Mouse (Mus musculus) thymus, postnatal 10 days (tissue): ENCODE results near the gene Arhgap31.
A peak's percentile ranks its signal among the peaks of the same experiment; 100 is the strongest.
"Not testable (repeated sequence)": the region's sequence is repeated elsewhere in the genome, so short reads cannot be mapped to it uniquely, and the experiment has no call there.

Experiments
- DNase-seq, 2 experiments: peaks; one replicate each; pipeline ENCODE4 v3.0.0; 2021; ENCODE audit warnings: low spot score in 2 of 2

The Arhgap31 gene

GRCm38 (mm10) chr16:38688531-38689264 lies 24.4 kb downstream of the Arhgap31 start:
- no peak for DNase-seq

- no peak for DNase-seq
These were observed 25.4 kb downstream of the Arhgap31 start for GRCm38 (mm10) chr16:38687673-38688072.

- no peak for DNase-seq
These were observed 30.0 kb downstream of the Arhgap31 start for GRCm38 (mm10) chr16:38683094-38683493.

DNA sequence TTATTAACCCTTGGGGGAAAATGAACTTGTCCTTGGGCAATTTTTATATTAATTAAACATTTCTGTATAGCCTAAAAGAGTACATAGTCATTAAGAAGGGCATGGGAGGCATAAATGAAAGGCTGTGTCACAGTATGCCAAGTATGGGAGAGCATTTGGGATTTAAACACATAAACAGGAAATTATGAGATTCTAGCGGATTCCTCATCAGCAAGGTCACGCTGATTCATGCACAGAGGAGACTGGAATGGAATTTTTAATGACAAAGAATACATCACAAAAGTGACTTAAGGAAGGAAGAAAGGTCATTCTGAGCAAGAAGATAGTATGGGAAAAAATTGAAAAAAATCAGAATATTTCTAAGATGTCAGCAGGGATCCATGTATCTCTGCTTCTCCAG lies 31.8 kb downstream of the Arhgap31 start:
- DNase-seq: no peak

DNA sequence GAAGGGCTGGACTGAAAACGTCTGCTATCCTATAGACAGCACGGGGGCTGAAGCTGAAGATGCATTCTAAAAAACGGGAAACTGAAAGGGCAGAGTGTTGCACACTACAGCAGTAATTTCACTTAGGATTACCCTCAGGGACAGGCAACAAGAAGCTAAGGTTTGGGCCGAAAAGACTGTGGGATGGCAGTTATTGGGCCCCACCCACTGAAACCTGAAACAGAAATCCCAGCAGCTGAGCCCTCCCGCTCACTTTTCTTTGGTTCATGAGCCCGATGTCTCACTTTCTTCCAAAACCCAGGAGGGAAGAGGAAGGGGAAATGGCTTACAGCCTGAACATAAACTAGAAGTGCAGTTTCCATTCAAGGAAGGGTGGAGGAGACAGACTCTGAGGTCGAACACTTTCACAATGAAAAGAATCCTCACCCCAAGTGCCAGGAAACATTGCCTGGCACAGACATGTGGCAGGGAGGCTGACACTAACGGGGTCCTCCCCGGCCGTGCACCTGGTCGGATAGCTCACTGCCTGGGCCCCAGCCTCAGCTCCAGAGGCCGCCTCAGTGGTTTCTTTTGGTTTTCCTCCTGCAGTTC lies 33.5 kb downstream of the Arhgap31 start:
- peak in 1 of 2 experiments; percentile 14 for DNase-seq

DNA sequence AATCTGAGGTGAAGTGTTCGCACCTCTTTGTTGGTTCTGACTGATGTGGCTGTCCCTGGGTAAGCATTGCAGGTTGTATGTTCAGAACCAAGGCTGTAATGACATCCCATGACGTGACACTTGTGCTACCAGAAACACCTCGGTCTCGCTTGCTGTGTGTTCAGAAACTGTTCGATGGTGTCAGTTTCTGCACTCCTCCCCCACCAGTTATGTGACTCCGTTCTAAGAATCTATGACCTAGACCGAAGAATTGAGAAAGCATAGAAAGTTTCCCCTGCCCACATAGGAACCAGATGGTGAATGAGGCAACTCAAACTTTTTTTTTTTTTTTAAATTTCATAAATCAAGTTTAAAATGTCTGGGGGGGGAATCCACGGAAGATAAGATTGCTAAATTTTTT lies 34.2 kb downstream of the Arhgap31 start:
- no peak for DNase-seq

DNA sequence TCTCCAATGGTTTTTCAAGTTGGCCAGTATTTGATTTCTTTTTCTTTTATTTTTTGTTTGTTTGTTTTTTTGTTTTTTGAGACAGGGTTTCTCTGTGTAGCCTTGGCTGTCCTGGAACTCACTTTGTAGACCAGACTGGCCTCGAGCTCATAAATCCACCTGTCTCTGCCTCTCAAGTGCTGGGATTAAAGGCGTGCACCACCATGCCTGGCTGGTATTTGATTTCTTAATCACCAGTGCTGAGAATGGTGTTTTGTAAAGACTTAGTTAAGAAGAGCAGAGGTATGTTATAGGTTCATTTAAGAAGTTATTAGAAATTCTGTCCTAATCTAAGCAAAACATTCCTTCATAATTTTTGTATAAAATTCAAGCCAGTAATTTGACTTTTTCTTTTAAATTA lies 35.1 kb downstream of the Arhgap31 start:
- not testable (repeated sequence) for DNase-seq

DNA sequence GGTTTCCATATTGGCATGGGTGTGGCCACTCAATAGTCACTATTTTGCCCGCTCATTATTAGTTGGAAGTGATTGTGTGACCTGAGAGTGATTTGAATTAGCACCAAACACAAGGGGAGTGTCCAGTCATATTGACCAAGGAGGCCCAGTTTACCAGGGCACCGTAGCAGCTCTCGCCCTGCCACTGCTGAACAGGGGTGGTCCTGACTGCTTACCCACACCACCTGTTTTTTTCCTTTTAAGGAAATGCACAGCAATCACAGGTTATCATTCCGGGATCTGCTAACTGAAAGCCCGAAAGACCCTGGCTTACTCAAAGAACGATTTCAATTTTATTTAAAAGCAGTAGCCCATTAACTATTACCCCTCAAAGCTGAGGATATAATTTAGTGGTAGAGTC lies 35.9 kb downstream of the Arhgap31 start:
- DNase-seq: no peak

DNA sequence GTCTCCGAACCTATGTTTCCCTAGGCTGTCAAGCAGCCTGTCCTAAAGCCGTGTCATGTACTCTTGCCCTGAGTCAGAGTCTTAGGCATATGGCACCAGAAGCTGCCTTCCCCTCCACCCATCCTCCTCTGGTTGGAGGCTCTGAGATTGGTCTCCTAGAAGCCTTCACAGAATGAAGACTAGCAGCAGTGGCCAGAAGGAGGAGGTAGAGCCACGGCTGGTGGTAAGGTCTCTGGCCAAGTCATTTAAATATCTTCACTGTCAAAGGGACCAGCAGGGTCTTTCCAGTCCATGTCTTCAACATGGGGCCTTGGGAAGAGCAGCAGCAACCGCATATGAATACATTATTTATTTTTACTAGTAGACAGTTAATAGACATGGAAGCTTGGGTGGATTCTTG lies 36.4 kb downstream of the Arhgap31 start:
- DNase-seq: no peak

GRCm38 (mm10) chr16:38675600-38676335 lies 37.3 kb downstream of the Arhgap31 start:
- DNase-seq: no peak

- no peak for DNase-seq
These were observed 38.2 kb downstream of the Arhgap31 start for GRCm38 (mm10) chr16:38674891-38675290.

GRCm38 (mm10) chr16:38673511-38673910 lies 39.6 kb downstream of the Arhgap31 start:
- no peak for DNase-seq

DNA sequence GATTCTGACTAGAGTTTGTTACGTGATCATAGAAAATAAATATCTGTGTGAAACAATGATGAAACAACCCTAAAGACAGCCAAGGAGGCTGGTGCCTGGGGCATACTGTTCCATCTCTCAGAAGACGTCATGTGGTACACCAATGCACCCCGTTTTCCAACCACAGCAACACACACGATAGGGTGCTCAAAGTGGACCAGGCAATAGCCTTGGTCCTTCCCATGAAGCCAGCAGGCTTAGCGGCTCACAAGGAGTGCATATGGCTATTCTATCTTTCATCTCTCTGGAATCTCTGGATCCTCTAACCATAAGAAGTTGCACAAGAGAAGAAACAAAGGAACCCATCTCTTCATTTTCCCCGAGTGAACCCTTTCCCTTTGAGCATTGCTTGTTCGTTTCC lies 40.1 kb downstream of the Arhgap31 start:
- no peak for DNase-seq

DNA sequence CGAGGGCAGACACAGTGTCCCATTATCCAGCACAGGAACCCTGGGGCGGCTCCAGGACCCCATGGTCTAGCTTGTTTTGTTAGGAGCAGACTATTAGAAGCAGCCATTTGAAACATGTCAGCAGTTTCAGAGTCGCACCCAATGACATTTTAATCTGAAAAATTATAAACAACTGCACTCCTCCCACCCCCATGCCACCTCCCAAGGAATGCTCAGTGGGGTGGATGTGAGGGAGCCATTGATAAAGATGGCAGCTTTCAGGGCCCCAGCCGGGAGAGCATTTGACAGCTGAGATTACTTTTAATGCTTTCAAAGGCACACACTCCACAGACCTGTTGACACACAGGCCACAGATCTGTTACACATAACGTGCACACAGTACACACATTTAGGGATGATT lies 40.7 kb downstream of the Arhgap31 start:
- no peak for DNase-seq

DNA sequence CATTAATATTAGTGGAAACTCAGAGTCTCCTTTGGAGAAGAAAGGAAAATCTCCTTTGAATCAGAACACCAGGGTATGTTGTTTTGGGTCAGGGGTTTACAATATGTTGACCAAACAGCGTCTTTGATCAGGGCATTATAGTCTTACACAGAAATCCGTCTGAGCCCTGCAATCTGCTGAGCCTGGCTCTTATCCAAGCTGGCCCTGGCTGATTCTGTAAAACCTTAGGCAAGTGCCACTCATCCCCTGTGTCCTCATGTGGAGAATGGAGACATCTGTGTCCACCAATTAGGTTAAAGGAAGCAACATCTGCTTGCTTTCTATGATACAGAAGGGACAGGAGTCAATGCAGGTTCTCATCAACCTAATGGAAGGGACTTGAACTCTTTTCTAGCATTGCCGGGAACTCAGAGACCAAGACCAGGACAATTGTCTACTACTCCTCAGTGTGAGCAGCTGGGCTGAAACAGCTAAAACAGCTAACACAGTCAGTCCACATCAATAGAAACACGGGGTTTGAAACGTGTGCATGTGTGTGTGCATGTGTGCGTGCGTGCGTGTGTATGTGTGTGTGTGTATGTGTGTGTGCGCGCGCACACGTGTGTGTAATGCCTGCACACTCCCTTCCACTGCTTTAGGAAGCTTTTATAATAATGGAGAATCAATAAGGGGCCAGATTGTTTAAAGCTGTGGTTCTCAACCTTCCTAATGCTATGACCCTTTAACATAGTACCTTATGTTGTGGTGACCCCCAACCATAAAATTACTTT lies 42.3 kb downstream of the Arhgap31 start:
- DNase-seq: no peak

DNA sequence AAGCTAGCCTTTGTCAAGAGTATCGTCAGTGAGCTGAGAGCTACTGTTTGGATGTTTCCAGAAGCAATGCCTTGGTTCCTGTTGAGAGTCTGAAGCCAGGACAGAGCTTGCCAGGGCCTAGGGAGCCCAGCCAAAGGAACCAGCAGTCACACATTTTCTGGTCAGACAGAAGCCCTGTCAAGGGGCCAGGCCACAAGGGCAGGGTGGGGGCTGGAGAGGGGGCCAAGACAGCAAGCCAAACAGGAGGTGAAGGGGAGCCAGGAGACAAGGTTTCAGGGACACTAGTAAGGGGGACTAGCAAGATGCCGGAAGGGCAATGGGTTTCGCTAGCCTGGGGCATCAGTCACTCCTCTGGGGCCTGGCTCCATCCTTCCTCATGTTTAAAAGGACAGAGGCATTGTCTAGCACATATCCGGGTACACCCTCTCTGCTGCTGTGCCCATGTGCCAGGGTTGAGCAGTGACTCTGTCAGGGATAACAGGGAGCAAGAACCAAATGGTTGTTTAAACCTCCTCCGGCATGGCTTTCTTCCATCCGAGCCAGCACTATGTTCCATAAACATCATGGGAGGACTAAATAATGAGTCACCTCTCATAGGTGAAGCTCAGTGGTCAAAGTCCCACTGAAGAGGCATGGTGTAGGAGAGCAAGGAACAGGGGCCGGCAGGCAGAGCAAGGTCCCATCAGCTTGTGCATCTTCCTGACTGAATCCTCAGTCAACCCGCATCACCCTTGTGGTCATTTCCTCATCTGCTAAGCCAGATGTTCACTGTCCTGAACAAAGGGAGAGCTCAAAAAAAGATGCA lies 44.0 kb downstream of the Arhgap31 start:
- DNase-seq: no peak

- no peak for DNase-seq
These were observed 46.6 kb downstream of the Arhgap31 start for GRCm38 (mm10) chr16:38666523-38666922.

- no peak for DNase-seq
These were observed 47.1 kb downstream of the Arhgap31 start for GRCm38 (mm10) chr16:38666016-38666415.

- DNase-seq: no peak
These were observed 50.5 kb downstream of the Arhgap31 start for GRCm38 (mm10) chr16:38662575-38662974.

- DNase-seq: no peak
These were observed 58.8 kb downstream of the Arhgap31 start for GRCm38 (mm10) chr16:38654308-38654707.

DNA sequence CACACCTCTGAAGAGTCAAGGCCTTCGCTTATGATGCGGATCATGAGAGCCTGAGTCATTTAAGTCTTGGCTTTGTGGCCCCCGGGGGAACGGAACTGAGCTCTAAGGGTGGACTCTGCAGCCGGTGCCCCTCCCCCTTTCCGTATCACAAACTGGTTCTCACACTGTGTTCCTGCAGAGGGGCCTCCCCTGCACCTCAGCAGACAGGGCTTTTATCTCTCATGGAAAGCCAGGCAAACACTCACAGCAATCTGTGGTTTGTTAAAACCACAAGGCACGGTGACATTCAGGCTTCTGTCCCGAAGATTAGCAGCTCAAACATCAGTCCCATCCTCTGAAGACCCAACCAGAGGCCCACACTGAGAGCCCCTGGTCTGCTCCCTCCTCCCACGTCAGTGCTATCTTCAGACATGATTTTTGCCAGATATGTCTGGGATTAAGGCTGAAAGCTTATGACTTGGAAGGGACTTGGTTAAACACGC lies 59.6 kb downstream of the Arhgap31 start:
- DNase-seq: peak; percentile 43 to 53
